Mouse (Mus musculus): ENCODE data around the gene Man2a1.

- no peak for TF ChIP-seq CTCF (IDR thresholded peaks at IDR 0.05)
- TF ChIP-seq POLR2A (IDR thresholded peaks at IDR 0.05; ENCODE audit: insufficient read depth, low read depth, low read length), result no peak
- no peak for TF ChIP-seq EP300 (IDR thresholded peaks at IDR 0.05; ENCODE audit: insufficient read depth, low read depth, low read length)
These were observed 73.9 kb downstream of the Man2a1 start for GRCm38 (mm10) chr17:64674401-64674800.

Data from heart, adult 2 months (tissue).